Mouse (Mus musculus): ENCODE results near the gene Prss30.
"Not testable (repeated sequence)": the region's sequence is repeated elsewhere in the genome, so short reads cannot be mapped to it uniquely, and the experiment has no call there.

GRCm38 (mm10) chr17:23947486-23947885 is 32.9 kb downstream of the Prss30 start:
- TF ChIP-seq CTCF (IDR thresholded peaks at IDR 0.05; ENCODE audit: insufficient read depth, low read length); POLR2A (IDR thresholded peaks at IDR 0.05; ENCODE audit: borderline replicate concordance, extremely low read depth, low read depth, low read length): not testable (repeated sequence)

Data from lung, adult 2 months (tissue).